Mouse (Mus musculus) CH12.LX (cell line): Measurements from ENCODE around the gene Bmx.

Experiments used
- CHD2 ChIP-seq: IDR thresholded peaks from 2 replicates; pipeline ENCODE4 v1.6.1; 2011; ENCODE audit warnings: low read length, improper control_type of control experiment
- CTCF ChIP-seq, 2 experiments: IDR thresholded peaks in 1 of 2; conservative IDR thresholded peaks in 1 of 2; 2 replicates each; pipeline ENCODE4 v1.5.1; 2011 to 2012; ENCODE audit warnings: low read depth in 2 of 2, low read length in 2 of 2, improper control_type of control experiment in 1 of 2, inconsistent platforms in 1 of 2, mild to moderate bottlenecking in 1 of 2, moderate library complexity in 1 of 2
- HCFC1 ChIP-seq: IDR thresholded peaks from 2 replicates; pipeline ENCODE4 v1.6.1; 2012; ENCODE audit warnings: low read depth, mild to moderate bottlenecking, inconsistent platforms, low read length, improper control_type of control experiment
- KAT2A ChIP-seq: IDR thresholded peaks from 2 replicates; pipeline ENCODE4 v1.6.1; 2012; ENCODE audit warnings: low read length, improper control_type of control experiment, inconsistent platforms; ENCODE audit not compliant: insufficient replicate concordance
- POLR2A ChIP-seq: IDR thresholded peaks from 2 replicates; pipeline ENCODE4 v1.6.1; 2011; ENCODE audit warnings: low read depth, mild to moderate bottlenecking, improper control_type of control experiment, low read length

GRCm38 (mm10) chrX:164178856-164179255 is 79.1 kb downstream of the Bmx start:
- TF ChIP-seq KAT2A (no peak), CTCF (conservative IDR thresholded peaks at IDR 0.05 in 1 of 2, IDR thresholded peaks at IDR 0.05 in 1 of 2; ENCODE audit: low read depth in 2 of 2, low read length in 2 of 2) (no peak), CHD2 (no peak), HCFC1 (no peak), POLR2A (no peak)
